Mouse (Mus musculus) midbrain, embryonic 11.5 days (tissue): ENCODE measurements around the gene Evpl. TPM values are rescaled to one million over a fixed set of nuclear protein-coding genes. Genes with fewer than 3 reads are reported as not detected.

Experiments used
- ATAC-seq: fragments of 200-750 bp; cut with Nextera tagmentation; 2 replicates; pipeline ENCODE4 v1.8.0; 2017; ENCODE audit warnings: moderate TSS enrichment, moderate library complexity; ENCODE audit not compliant: low FRiP score
- DNase-seq: peaks from one replicate; pipeline ENCODE4 v3.0.0; 2015; ENCODE audit warnings: low spot score; ENCODE audit errors: missing footprints
- H3K27ac ChIP-seq: fragments of 300-500 bp; sonication (generic); 2 replicates; pipeline ENCODE4 v1.5.1; 2014; ENCODE audit warnings: low read depth, low read length
- H3K27me3 ChIP-seq: fragments of 300-500 bp; sonication (generic); 2 replicates; pipeline ENCODE4 v1.6.1; 2014; ENCODE audit warnings: mild to moderate bottlenecking, low read length, moderate library complexity, mixed read lengths; ENCODE audit not compliant: control insufficient read depth, insufficient read depth
- H3K36me3 ChIP-seq: fragments of 300-500 bp; sonication (generic); 2 replicates; pipeline ENCODE4 v1.6.1; 2014; ENCODE audit warnings: mild to moderate bottlenecking, low read length, moderate library complexity, mixed read lengths; ENCODE audit not compliant: control insufficient read depth, insufficient read depth
- H3K4me1 ChIP-seq: fragments of 300-500 bp; sonication (generic); 2 replicates; pipeline ENCODE4 v1.6.1; 2014; ENCODE audit warnings: low read length; ENCODE audit not compliant: control insufficient read depth, insufficient read depth
- H3K4me2 ChIP-seq: fragments of 300-500 bp; sonication (generic); 2 replicates; pipeline ENCODE4 v1.6.1; 2014; ENCODE audit warnings: mild to moderate bottlenecking, moderate library complexity
- H3K4me3 ChIP-seq: fragments of 300-500 bp; sonication (generic); 2 replicates; pipeline ENCODE4 v1.5.1; 2014; ENCODE audit warnings: low read depth, low read length
- H3K9ac ChIP-seq: fragments of 300-500 bp; sonication (generic); 2 replicates; pipeline ENCODE4 v1.6.1; 2014; ENCODE audit warnings: low read length
- H3K9me3 ChIP-seq: fragments of 300-500 bp; sonication (generic); 2 replicates; pipeline ENCODE4 v1.6.1; 2016; ENCODE audit warnings: low read length; ENCODE audit not compliant: control insufficient read depth
- WGBS: fragments of 180-500 bp; shearing (Covaris S2); extraction: QIAGEN DNeasy Blood & Tissue Kit; methylation state at CpG from one replicate; pipeline ENCODE4 v1.1.7; 2014; 5-methylcytosine and 5-hydroxymethylcytosine counted together
- polyA plus RNA-seq: library from polyadenylated mRNA; unstranded; fragments of >200 nt; fragmentation: Nextera tagmentation; extraction: Ambion mirVana; gene quantifications from 2 replicates; pipeline ENCODE4 v1.2.1, GENCODE M21; 2014

The Evpl gene
- polyA plus RNA-seq, 1 experiment from 2014 or later: 0.26 TPM

- ATAC-seq: no peak
- H3K36me3 ChIP-seq: peaks cover 19% of the 10 kb centered on the region
- H3K9ac ChIP-seq: no peak overlapping the region
- H3K9me3 ChIP-seq: no peaks in the 10 kb centered on the region
- WGBS: 89% methylated on average over 8 of the region's 8 CpGs
- no peak for DNase-seq
- no peaks in the 10 kb centered on the region; the same call in 1 of the 2 replicates for H3K4me1 ChIP-seq
- no peak overlapping the region for H3K4me3 ChIP-seq
- no peak overlapping the region for H3K27ac ChIP-seq
- H3K27me3 ChIP-seq: no peaks in the 10 kb centered on the region
- H3K4me2 ChIP-seq: no peak overlapping the region
Measured at GRCm38 (mm10) chr11:116244580-116244979, 6.7 kb upstream of the Evpl start.

- Histone ChIP-seq H3K27me3 (peaks cover 10% of the 10 kb centered on the region), H3K9ac (no peak overlapping the region), H3K27ac (0 out of 2 replicates have a peak overlapping the region, but pooled peaks have one; percentile 27), H3K4me1 (no peaks in the 10 kb centered on the region; the same call in 1 of the 2 replicates), H3K4me2 (no peak overlapping the region), H3K9me3 (no peaks in the 10 kb centered on the region), H3K4me3 (no peak overlapping the region), H3K36me3 (peaks cover 8% of the 10 kb centered on the region)
- WGBS: 53% methylated on average over 12 of the region's 12 CpGs
- ATAC-seq (no peak), DNase-seq (no peak)
Measured at GRCm38 (mm10) chr11:116241744-116242235, 3.9 kb upstream of the Evpl start.

GRCm38 (mm10) chr11:116239797-116240196 lies 1.9 kb upstream of the Evpl start:
- Histone ChIP-seq H3K4me1 (no peaks in the 10 kb centered on the region; the same call in 1 of the 2 replicates), H3K4me3 (no peak overlapping the region), H3K36me3 (no peaks in the 10 kb centered on the region), H3K4me2 (no peak overlapping the region), H3K9me3 (no peaks in the 10 kb centered on the region), H3K27me3 (peaks cover 10% of the 10 kb centered on the region), H3K9ac (no peak overlapping the region), H3K27ac (no peak overlapping the region)
- ATAC-seq (no peak), DNase-seq (no peak)
- WGBS: 19% methylated on average over 7 of the region's 7 CpGs

GRCm38 (mm10) chr11:116234901-116235300 lies 3.0 kb downstream of the Evpl start:
- no peaks in the 10 kb centered on the region for H3K36me3 ChIP-seq
- H3K27ac ChIP-seq: no peak overlapping the region
- peaks cover 15% of the 10 kb centered on the region for H3K27me3 ChIP-seq
- ATAC-seq: no peak
- no peak overlapping the region for H3K4me2 ChIP-seq
- H3K4me1 ChIP-seq: no peaks in the 10 kb centered on the region; the same call in 1 of the 2 replicates
- DNase-seq: no peak
- no peak overlapping the region for H3K4me3 ChIP-seq
- 86% methylated on average over 8 of the region's 8 CpGs for WGBS
- H3K9me3 ChIP-seq: no peaks in the 10 kb centered on the region
- no peak overlapping the region for H3K9ac ChIP-seq

- ATAC-seq: no peak
- H3K4me2 ChIP-seq: peak overlapping the region; percentile 19; the same call in 1 of the 2 replicates
- no peak overlapping the region for H3K27ac ChIP-seq
- no peak overlapping the region for H3K4me3 ChIP-seq
- DNase-seq: no peak
- no peaks in the 10 kb centered on the region for H3K4me1 ChIP-seq
- 26% methylated on average over 16 of the region's 17 CpGs for WGBS
- H3K27me3 ChIP-seq: peaks cover 5% of the 10 kb centered on the region; the same call in 1 of the 2 replicates
- H3K36me3 ChIP-seq: no peaks in the 10 kb centered on the region
- H3K9ac ChIP-seq: no peak overlapping the region
- no peaks in the 10 kb centered on the region for H3K9me3 ChIP-seq
Measured at GRCm38 (mm10) chr11:116232427-116232826, 5.5 kb downstream of the Evpl start.

- Histone ChIP-seq H3K27me3 (peaks cover 9% of the 10 kb centered on the region), H3K27ac (no peak overlapping the region), H3K9ac (no peak overlapping the region), H3K9me3 (no peaks in the 10 kb centered on the region), H3K4me1 (no peaks in the 10 kb centered on the region), H3K4me3 (no peak overlapping the region), H3K36me3 (no peaks in the 10 kb centered on the region), H3K4me2 (no peak overlapping the region)
- ATAC-seq: no peak
- WGBS: 80% methylated on average over 4 of the region's 4 CpGs
- no peak for DNase-seq
Measured at GRCm38 (mm10) chr11:116228699-116229098, 9.2 kb downstream of the Evpl start.

GRCm38 (mm10) chr11:116226414-116226813 lies 11.5 kb downstream of the Evpl start:
- DNase-seq (peak; percentile 97), ATAC-seq (no peak)
- no peak overlapping the region for H3K4me2 ChIP-seq
- H3K4me3 ChIP-seq: no peak overlapping the region
- 2% methylated on average over 2 of the region's 2 CpGs for WGBS
- peaks cover 5% of the 10 kb centered on the region; the same call in 1 of the 2 replicates for H3K9me3 ChIP-seq
- H3K4me1 ChIP-seq: peaks cover 6% of the 10 kb centered on the region
- no peak overlapping the region for H3K27ac ChIP-seq
- no peak overlapping the region for H3K9ac ChIP-seq
- peaks cover 27% of the 10 kb centered on the region for H3K27me3 ChIP-seq
- no peaks in the 10 kb centered on the region for H3K36me3 ChIP-seq

GRCm38 (mm10) chr11:116222740-116223059 lies 15.2 kb downstream of the Evpl start:
- H3K9ac ChIP-seq: peak overlapping the region; percentile 45; the same call in 1 of the 2 replicates
- no peaks in the 10 kb centered on the region for H3K36me3 ChIP-seq
- no peak overlapping the region for H3K27ac ChIP-seq
- peaks cover 36% of the 10 kb centered on the region for H3K27me3 ChIP-seq
- WGBS: 12% methylated on average over 23 of the region's 23 CpGs
- peaks cover 7% of the 10 kb centered on the region; the same call in 1 of the 2 replicates for H3K9me3 ChIP-seq
- peaks cover 8% of the 10 kb centered on the region for H3K4me1 ChIP-seq
- H3K4me2 ChIP-seq: peak overlapping the region; percentile 54
- no peak for ATAC-seq
- peak; percentile 91 for DNase-seq
- H3K4me3 ChIP-seq: peak overlapping the region; percentile 32

GRCm38 (mm10) chr11:116221931-116222739 lies 15.7 kb downstream of the Evpl start:
- Histone ChIP-seq H3K27ac (no peak overlapping the region), H3K4me3 (peak overlapping the region; percentile 32), H3K4me1 (peaks cover 8% of the 10 kb centered on the region), H3K9ac (peak overlapping the region; percentile 45; the same call in 1 of the 2 replicates), H3K27me3 (peaks cover 36% of the 10 kb centered on the region), H3K9me3 (peaks cover 7% of the 10 kb centered on the region; the same call in 1 of the 2 replicates), H3K4me2 (peak overlapping the region; percentile 54), H3K36me3 (no peaks in the 10 kb centered on the region)
- 12% methylated on average over 53 of the region's 53 CpGs for WGBS
- DNase-seq (peak; percentile 94), ATAC-seq (no peak)
